Mouse (Mus musculus): Measurements from ENCODE around the gene Rbms3. TPM values are rescaled to one million over a fixed set of nuclear protein-coding genes. Genes with fewer than 3 reads are reported as not detected.
A peak's percentile ranks its signal among the peaks of the same experiment; 100 is the strongest.

The Rbms3 gene
- polyA plus RNA-seq, 1 experiment from 2014 or later, result 45.9 TPM

DNA sequence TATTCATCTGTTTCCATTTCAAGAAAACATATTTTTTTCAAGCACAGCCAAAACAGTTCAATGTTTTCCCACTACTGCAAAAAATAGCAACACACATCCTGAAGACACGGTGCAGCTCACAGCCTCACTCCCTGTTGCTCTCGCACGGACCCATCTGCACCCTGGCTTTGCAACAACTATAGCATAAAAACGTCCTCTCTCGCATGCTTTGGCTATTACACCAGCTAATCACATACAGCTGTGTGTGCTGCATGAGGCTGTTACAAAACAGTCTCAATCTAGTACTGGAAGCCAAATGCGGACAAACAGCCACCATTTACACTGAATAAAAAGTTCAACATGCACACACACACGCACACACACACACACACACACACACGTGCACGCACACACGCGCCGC, 383.5 kb downstream of the Rbms3 start:
- H3K9me3 ChIP-seq (replicated peaks; ENCODE audit: control insufficient read depth, low read length), result no peaks in the 10 kb centered on the region
- no peaks in the 10 kb centered on the region; the same call in 1 of the 2 replicates for H3K36me3 ChIP-seq (replicated peaks; ENCODE audit: control insufficient read depth, insufficient read depth, low read depth, low read length)
- H3K27ac ChIP-seq (replicated peaks; ENCODE audit: low read depth, low read length), result no peak overlapping the region; the same call in 1 of the 2 replicates
- ATAC-seq (replicated peaks; ENCODE audit: insufficient number of reproducible peaks, low FRiP score, low TSS enrichment, low read depth) (0 out of 2 replicates have a peak, but pooled peaks have one; percentile 71), DNase-seq (ENCODE audit: low spot score) (peak; percentile 84)
- no peaks in the 10 kb centered on the region for H3K4me1 ChIP-seq (ENCODE audit: control insufficient read depth, insufficient read depth, low read length)
- 60% methylated on average over 12 of the region's 12 CpGs for WGBS
- H3K4me3 ChIP-seq (ENCODE audit: low read depth, low read length), result no peak overlapping the region
- no peaks in the 10 kb centered on the region for H3K27me3 ChIP-seq (ENCODE audit: control insufficient read depth, insufficient read depth, low read length)
- no peak overlapping the region for H3K9ac ChIP-seq (replicated peaks; ENCODE audit: low read length)
- no peak overlapping the region for H3K4me2 ChIP-seq (ENCODE audit: low read depth, low read length)

DNA sequence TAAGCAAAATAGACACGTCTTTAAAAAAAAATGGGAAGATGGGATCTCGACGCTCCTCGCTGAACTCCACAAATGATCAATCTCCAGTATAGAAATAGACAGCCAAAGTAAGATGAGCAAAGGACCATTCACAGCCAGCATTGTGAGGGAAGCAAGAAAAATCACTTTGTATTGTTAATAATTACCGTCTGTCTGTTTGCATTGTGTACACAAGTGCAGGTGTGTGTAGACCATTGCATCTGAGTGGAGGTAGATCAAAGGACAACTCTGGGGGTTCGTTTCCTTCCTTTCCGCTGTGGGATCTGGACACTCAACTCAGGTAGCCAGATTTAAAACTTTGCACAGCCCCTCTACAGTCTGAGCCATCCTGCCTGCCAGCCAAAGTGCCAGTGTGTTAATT, 386.3 kb downstream of the Rbms3 start:
- no peak overlapping the region for H3K9ac ChIP-seq (replicated peaks; ENCODE audit: low read length)

DNA sequence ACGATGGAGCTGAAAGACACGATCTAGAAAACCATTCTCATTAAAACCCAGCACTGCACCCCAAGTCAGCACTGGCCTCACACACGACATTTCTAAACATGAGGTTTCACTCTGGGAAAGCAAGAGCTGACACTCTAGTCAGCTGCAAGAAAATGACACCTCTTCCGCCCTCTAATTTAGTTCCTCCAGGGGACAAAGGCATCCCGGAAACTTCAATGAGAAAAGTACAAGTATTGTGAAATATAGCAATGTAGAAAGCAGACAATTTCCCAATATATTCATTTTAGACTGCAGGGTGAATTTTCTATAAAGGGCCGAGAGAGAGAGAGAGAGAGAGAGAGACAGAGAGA, 395.0 kb downstream of the Rbms3 start:
- ATAC-seq (replicated peaks; ENCODE audit: insufficient number of reproducible peaks, low FRiP score, low TSS enrichment, low read depth) (no peak), DNase-seq (ENCODE audit: low spot score) (no peak)
- Histone ChIP-seq H3K27ac (replicated peaks; ENCODE audit: low read depth, low read length) (no peak overlapping the region), H3K27me3 (ENCODE audit: control insufficient read depth, insufficient read depth, low read length) (no peaks in the 10 kb centered on the region), H3K4me2 (ENCODE audit: low read depth, low read length) (no peak overlapping the region), H3K4me3 (ENCODE audit: low read depth, low read length) (no peak overlapping the region), H3K36me3 (replicated peaks; ENCODE audit: control insufficient read depth, insufficient read depth, low read depth, low read length) (no peaks in the 10 kb centered on the region), H3K4me1 (ENCODE audit: control insufficient read depth, insufficient read depth, low read length) (no peaks in the 10 kb centered on the region), H3K9me3 (replicated peaks; ENCODE audit: control insufficient read depth, low read length) (no peaks in the 10 kb centered on the region), H3K9ac (replicated peaks; ENCODE audit: low read length) (no peak overlapping the region)
- 67% methylated on average over 6 of the region's 6 CpGs for WGBS

More for the DNA sequence above, 386.3 kb downstream of the Rbms3 start:
- no peak overlapping the region for H3K27ac ChIP-seq (replicated peaks; ENCODE audit: low read depth, low read length)
- DNase-seq (ENCODE audit: low spot score), result no peak
- no peak for ATAC-seq (replicated peaks; ENCODE audit: insufficient number of reproducible peaks, low FRiP score, low TSS enrichment, low read depth)
- no peak overlapping the region for H3K4me3 ChIP-seq (ENCODE audit: low read depth, low read length)
- H3K4me1 ChIP-seq (ENCODE audit: control insufficient read depth, insufficient read depth, low read length), result no peaks in the 10 kb centered on the region
- 88% methylated on average over 7 of the region's 7 CpGs for WGBS
- H3K27me3 ChIP-seq (ENCODE audit: control insufficient read depth, insufficient read depth, low read length), result no peaks in the 10 kb centered on the region
- H3K4me2 ChIP-seq (ENCODE audit: low read depth, low read length), result no peak overlapping the region
- H3K9me3 ChIP-seq (replicated peaks; ENCODE audit: control insufficient read depth, low read length), result no peaks in the 10 kb centered on the region
- H3K36me3 ChIP-seq (replicated peaks; ENCODE audit: control insufficient read depth, insufficient read depth, low read depth, low read length), result no peaks in the 10 kb centered on the region; the same call in 1 of the 2 replicates

DNA sequence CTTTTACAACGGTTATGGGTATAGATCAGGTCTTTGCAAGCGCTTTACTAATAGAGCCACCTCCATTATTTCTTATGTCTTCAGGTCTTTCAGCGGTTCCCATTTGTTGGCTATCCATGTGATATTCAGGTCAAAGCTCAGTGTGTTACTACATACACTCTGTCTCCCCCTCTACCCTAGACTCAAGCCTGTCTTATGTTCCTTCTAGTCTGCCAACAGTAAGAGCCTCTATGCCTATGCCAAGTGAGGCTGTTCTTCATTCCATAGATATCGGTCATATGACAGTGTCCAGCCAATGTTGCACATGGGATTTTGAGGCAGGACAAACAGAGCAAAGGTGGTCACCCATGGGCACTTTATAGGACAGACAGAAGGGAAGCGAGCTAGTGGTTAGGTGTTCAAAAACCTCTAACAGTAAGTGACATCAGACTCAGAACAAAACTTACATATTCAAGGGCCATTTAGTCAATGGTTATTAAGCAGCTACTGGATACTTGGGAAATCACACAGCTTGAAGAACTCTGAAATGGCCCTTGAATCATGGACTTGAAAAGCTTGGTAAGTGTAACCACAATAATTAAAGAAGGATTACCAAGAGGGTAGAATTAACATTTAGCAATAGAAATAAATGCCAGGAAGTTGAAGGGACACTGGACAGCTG, 395.5 kb downstream of the Rbms3 start:
- Histone ChIP-seq H3K9me3 (replicated peaks; ENCODE audit: control insufficient read depth, low read length) (no peaks in the 10 kb centered on the region), H3K9ac (replicated peaks; ENCODE audit: low read length) (no peak overlapping the region), H3K4me1 (ENCODE audit: control insufficient read depth, insufficient read depth, low read length) (no peaks in the 10 kb centered on the region), H3K36me3 (replicated peaks; ENCODE audit: control insufficient read depth, insufficient read depth, low read depth, low read length) (no peaks in the 10 kb centered on the region), H3K4me2 (ENCODE audit: low read depth, low read length) (no peak overlapping the region), H3K4me3 (ENCODE audit: low read depth, low read length) (no peak overlapping the region), H3K27me3 (ENCODE audit: control insufficient read depth, insufficient read depth, low read length) (no peaks in the 10 kb centered on the region), H3K27ac (replicated peaks; ENCODE audit: low read depth, low read length) (no peak overlapping the region)
- ATAC-seq (replicated peaks; ENCODE audit: insufficient number of reproducible peaks, low FRiP score, low TSS enrichment, low read depth) (no peak), DNase-seq (ENCODE audit: low spot score) (no peak)
- WGBS, result 95% methylated on average over 5 of the region's 5 CpGs

DNA sequence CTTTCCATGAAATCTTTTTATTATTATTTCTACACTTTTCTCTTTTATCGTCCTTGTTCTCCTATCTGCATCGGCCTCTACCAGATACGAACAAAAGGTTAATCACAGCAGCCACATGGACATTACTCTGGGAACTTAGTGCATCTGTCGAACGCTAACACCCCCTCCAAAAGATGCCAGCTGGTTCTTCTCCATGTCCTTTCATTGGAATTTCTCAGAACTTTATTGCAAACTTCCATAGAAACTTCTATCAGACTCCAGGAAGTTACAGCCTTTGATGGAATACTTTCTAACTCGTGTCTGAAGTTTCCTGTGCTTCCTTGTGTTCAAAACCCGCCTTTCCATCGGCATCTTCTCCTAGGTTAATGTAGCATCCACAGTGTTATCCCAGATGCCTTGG, 407.0 kb downstream of the Rbms3 start:
- H3K4me2 ChIP-seq (ENCODE audit: low read depth, low read length), result no peak overlapping the region
- H3K4me1 ChIP-seq (ENCODE audit: control insufficient read depth, insufficient read depth, low read length), result no peaks in the 10 kb centered on the region
- no peaks in the 10 kb centered on the region for H3K9me3 ChIP-seq (replicated peaks; ENCODE audit: control insufficient read depth, low read length)
- no peak for ATAC-seq (replicated peaks; ENCODE audit: insufficient number of reproducible peaks, low FRiP score, low TSS enrichment, low read depth)
- WGBS, result 69% methylated on average over 8 of the region's 8 CpGs
- no peaks in the 10 kb centered on the region for H3K27me3 ChIP-seq (ENCODE audit: control insufficient read depth, insufficient read depth, low read length)
- DNase-seq (ENCODE audit: low spot score), result no peak
- H3K36me3 ChIP-seq (replicated peaks; ENCODE audit: control insufficient read depth, insufficient read depth, low read depth, low read length), result no peaks in the 10 kb centered on the region
- no peak overlapping the region for H3K27ac ChIP-seq (replicated peaks; ENCODE audit: low read depth, low read length)
- no peak overlapping the region for H3K9ac ChIP-seq (replicated peaks; ENCODE audit: low read length)
- no peak overlapping the region for H3K4me3 ChIP-seq (ENCODE audit: low read depth, low read length)

DNA sequence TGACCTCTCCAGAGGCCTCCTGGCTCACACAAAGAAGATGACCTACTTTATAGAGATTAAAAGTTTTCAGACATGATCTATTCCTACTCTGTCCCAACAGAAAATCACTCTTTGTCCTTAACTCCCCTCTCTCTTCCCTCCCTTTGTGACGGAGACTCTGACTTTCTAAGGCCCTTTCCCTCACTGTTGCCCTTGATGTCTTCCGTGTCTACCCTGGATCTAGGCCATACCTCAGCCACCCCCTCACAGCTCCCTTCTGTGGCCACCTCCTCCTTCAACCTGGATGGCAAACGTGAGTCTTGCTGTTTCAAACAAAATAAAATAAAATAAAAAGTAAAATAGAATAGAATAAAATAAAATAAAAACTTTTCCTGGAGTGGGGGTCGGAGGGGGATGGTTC, 408.2 kb downstream of the Rbms3 start:
- DNase-seq (ENCODE audit: low spot score) (no peak), ATAC-seq (replicated peaks; ENCODE audit: insufficient number of reproducible peaks, low FRiP score, low TSS enrichment, low read depth) (no peak)
- no peak overlapping the region for H3K4me2 ChIP-seq (ENCODE audit: low read depth, low read length)
- H3K27me3 ChIP-seq (ENCODE audit: control insufficient read depth, insufficient read depth, low read length), result no peaks in the 10 kb centered on the region
- H3K9ac ChIP-seq (replicated peaks; ENCODE audit: low read length), result no peak overlapping the region
- WGBS, result 79% methylated on average over 4 of the region's 4 CpGs
- H3K9me3 ChIP-seq (replicated peaks; ENCODE audit: control insufficient read depth, low read length), result no peaks in the 10 kb centered on the region
- no peak overlapping the region for H3K27ac ChIP-seq (replicated peaks; ENCODE audit: low read depth, low read length)
- no peaks in the 10 kb centered on the region for H3K36me3 ChIP-seq (replicated peaks; ENCODE audit: control insufficient read depth, insufficient read depth, low read depth, low read length)
- no peak overlapping the region for H3K4me3 ChIP-seq (ENCODE audit: low read depth, low read length)
- H3K4me1 ChIP-seq (ENCODE audit: control insufficient read depth, insufficient read depth, low read length), result no peaks in the 10 kb centered on the region

DNA sequence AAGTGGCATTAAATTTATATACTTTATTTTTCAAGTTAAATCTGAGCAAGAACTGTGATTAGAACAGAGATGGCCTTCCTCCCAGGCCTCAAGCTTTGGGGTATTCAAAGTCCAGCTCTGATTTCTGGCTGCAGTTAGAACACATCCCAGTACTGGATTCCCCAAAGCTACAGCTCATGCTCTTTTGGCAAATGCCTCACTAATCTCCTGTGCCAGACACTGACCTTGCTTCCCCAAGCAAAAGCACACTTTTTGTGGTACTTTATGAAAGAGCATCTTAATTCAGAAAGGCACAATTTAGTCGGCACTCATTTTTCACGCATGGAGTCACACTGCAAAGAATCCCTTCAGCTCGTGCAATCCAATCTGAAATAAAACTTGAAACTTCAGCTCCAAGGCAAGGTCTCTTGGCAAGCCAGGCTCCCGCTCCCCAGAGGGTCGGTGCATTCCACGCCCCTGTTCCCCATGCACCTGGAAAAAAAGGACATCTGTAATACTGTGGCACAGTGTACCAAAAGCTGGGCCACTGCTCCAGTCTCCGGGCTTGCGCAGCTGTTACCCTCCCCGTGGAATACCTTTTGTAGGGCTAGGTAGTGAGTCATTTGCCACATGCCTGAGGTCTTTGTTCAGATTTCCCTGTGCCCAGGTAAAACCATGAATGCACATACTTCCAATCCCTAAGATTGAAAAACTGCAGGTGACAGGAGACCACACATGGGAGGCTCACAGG, 413.5 kb downstream of the Rbms3 start:
- ATAC-seq (replicated peaks; ENCODE audit: insufficient number of reproducible peaks, low FRiP score, low TSS enrichment, low read depth), result peak; percentile 78
- H3K36me3 ChIP-seq (replicated peaks; ENCODE audit: control insufficient read depth, insufficient read depth, low read depth, low read length), result no peaks in the 10 kb centered on the region
- H3K4me1 ChIP-seq (ENCODE audit: control insufficient read depth, insufficient read depth, low read length), result no peaks in the 10 kb centered on the region
- 81% methylated on average over 9 of the region's 9 CpGs for WGBS
- no peak for DNase-seq (ENCODE audit: low spot score)
- no peak overlapping the region for H3K27ac ChIP-seq (replicated peaks; ENCODE audit: low read depth, low read length)
- no peak overlapping the region for H3K4me3 ChIP-seq (ENCODE audit: low read depth, low read length)
- H3K9ac ChIP-seq (replicated peaks; ENCODE audit: low read length), result no peak overlapping the region
- H3K4me2 ChIP-seq (ENCODE audit: low read depth, low read length), result no peak overlapping the region
- H3K9me3 ChIP-seq (replicated peaks; ENCODE audit: control insufficient read depth, low read length), result no peaks in the 10 kb centered on the region
- no peaks in the 10 kb centered on the region for H3K27me3 ChIP-seq (ENCODE audit: control insufficient read depth, insufficient read depth, low read length)

DNA sequence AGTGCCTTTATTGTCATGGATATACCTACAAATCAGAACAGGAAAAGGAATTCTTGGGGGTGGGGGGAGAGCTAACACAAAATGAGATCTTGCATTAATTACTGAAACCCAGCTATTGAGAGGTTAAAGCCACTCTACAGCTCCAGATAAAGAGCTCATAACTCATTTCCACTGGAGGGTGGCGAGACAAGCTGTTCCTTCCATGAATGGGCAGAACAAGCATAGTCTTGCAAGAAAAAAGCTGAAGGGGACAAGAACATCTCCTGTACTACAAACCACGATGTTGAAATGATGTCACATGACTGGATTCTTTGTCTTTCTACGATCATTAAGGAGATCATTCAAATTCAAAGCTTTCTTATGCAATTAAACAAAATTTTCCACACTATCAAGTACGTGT, 417.7 kb downstream of the Rbms3 start:
- Histone ChIP-seq H3K4me1 (ENCODE audit: control insufficient read depth, insufficient read depth, low read length) (no peaks in the 10 kb centered on the region), H3K9ac (replicated peaks; ENCODE audit: low read length) (no peak overlapping the region), H3K4me2 (ENCODE audit: low read depth, low read length) (no peak overlapping the region), H3K4me3 (ENCODE audit: low read depth, low read length) (no peak overlapping the region), H3K27ac (replicated peaks; ENCODE audit: low read depth, low read length) (no peak overlapping the region), H3K27me3 (ENCODE audit: control insufficient read depth, insufficient read depth, low read length) (no peaks in the 10 kb centered on the region), H3K9me3 (replicated peaks; ENCODE audit: control insufficient read depth, low read length) (no peaks in the 10 kb centered on the region), H3K36me3 (replicated peaks; ENCODE audit: control insufficient read depth, insufficient read depth, low read depth, low read length) (no peaks in the 10 kb centered on the region)
- no peak for ATAC-seq (replicated peaks; ENCODE audit: insufficient number of reproducible peaks, low FRiP score, low TSS enrichment, low read depth)
- 68% methylated on average over 4 of the region's 4 CpGs for WGBS
- DNase-seq (ENCODE audit: low spot score), result no peak
